Mouse (Mus musculus): ENCODE measurements at regions not wholly inside any gene's neighbourhood (a gene's known extent, or its start where the extent isn't known, plus 50 kb on each side); places are given as distances from the start of the nearest gene placed in this dataset.

DNA sequence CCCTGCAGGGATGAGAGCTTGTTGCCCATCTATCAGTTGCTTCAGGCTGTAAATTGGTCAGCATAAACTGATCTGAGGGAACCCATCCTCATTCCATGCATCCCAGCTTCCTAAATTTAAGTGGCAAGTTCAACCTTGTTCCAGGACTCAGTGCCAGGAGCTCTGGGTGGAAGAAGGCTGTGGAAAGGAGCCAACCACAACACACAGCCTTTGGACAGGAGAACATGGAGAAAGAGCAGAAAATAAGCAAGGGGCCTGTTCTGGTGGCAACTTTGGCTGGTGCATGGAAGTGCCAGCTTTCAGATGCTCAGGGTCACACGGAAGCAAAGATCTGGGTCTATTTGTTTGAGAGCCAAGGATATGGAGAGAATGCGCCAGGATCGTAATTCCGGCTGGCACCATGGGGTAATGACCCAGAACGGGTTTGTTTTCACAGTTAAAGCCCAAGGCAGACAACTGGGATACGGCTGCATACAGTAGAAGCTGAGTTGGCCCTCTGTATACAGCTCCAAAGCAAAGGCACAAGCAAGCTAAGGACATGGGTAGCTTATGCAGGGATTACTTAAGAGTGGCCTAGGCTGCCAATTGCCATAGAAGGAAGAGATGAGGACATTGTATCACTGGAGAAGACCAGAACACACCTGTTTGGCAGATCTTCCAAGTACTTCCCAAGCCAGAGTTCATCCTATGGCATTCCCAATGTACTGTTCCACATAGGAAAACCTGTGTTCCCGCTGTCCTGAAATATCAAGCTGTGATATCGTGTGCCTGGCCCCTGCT, 364.2 kb upstream of the Mgmt start:
- H3K4me3 ChIP-seq: no peak overlapping the region
- H3K79me2 ChIP-seq (ENCODE audit: control insufficient read depth, insufficient read depth): no peaks in the 10 kb centered on the region
- TF ChIP-seq MYOD1 (IDR thresholded peaks at IDR 0.05; ENCODE audit: control insufficient read depth in 1 of 3, insufficient read length in 2 of 3, low read depth in 2 of 3): no peak
- TF ChIP-seq POLR2A (IDR thresholded peaks at IDR 0.05; ENCODE audit: insufficient read length, low read depth): no peak
- no peak for TF ChIP-seq USF1 (IDR thresholded peaks at IDR 0.05; ENCODE audit: low read depth)
- no peak for TF ChIP-seq E2F4 (IDR thresholded peaks at IDR 0.05; ENCODE audit: insufficient read depth)
- no peak for TF ChIP-seq MYOG (IDR thresholded peaks at IDR 0.05; ENCODE audit: control insufficient read depth in 1 of 3, insufficient read depth in 1 of 3, insufficient read length in 2 of 3, low read depth in 2 of 3)
- no peak for TF ChIP-seq POLR2AphosphoS2 (IDR thresholded peaks at IDR 0.05; ENCODE audit: insufficient read length, low read depth)
- no peak for TF ChIP-seq TCF12 (IDR thresholded peaks at IDR 0.05; ENCODE audit: insufficient read depth, poor library complexity, severe bottlenecking)
- TF ChIP-seq MAX (IDR thresholded peaks at IDR 0.05; ENCODE audit: low read depth): no peak
- no peak for TF ChIP-seq REST (IDR thresholded peaks at IDR 0.05; ENCODE audit: insufficient read depth, insufficient read length)
- TF ChIP-seq SRF (IDR thresholded peaks at IDR 0.05; ENCODE audit: control insufficient read depth, insufficient read length, low read depth): no peak
- TF ChIP-seq TCF3 (IDR thresholded peaks at IDR 0.05; ENCODE audit: insufficient read length, low read depth): no peak
- TF ChIP-seq CEBPB (IDR thresholded peaks at IDR 0.05; ENCODE audit: insufficient read depth, poor library complexity, severe bottlenecking): no peak
- H3K27me3 ChIP-seq (ENCODE audit: control insufficient read depth, insufficient read depth, insufficient read length): no peaks in the 10 kb centered on the region
- H3ac ChIP-seq (ENCODE audit: control insufficient read depth, insufficient read length): no peak overlapping the region
- H3K4me2 ChIP-seq (ENCODE audit: low read depth): no peak overlapping the region
- no peaks in the 10 kb centered on the region for H3K36me3 ChIP-seq (ENCODE audit: control insufficient read depth, insufficient read depth)

DNA sequence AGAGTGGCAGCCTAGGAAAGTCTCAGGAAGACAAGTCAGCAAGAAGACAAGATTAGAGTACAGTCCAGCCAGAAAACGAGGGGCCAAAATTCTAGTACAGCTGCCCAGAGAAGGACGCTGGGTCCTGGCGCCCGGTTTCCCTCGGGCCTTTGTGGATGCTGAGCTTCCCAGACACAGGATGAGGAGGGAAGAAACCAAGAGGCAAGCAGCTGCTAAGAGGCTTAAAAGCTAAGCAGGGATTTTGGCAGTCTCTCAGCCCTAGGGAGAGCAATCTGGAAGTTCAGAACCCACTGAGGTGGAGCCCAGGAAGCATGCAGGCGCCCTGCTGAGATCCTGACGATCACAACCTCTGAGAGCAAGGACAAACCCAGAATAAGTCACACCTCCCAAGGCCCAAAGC, 363.1 kb upstream of the Mgmt start:
- Histone ChIP-seq H3K79me2 (ENCODE audit: control insufficient read depth, insufficient read depth) (no peaks in the 10 kb centered on the region), H3ac (ENCODE audit: control insufficient read depth, insufficient read length) (no peak overlapping the region), H3K36me3 (ENCODE audit: control insufficient read depth, insufficient read depth) (no peaks in the 10 kb centered on the region), H3K27me3 (ENCODE audit: control insufficient read depth, insufficient read depth, insufficient read length) (no peaks in the 10 kb centered on the region), H3K4me2 (ENCODE audit: low read depth) (no peak overlapping the region), H3K4me3 (no peak overlapping the region)
- TF ChIP-seq REST (IDR thresholded peaks at IDR 0.05; ENCODE audit: insufficient read depth, insufficient read length): no peak
- no peak for TF ChIP-seq MAX (IDR thresholded peaks at IDR 0.05; ENCODE audit: low read depth)
- no peak for TF ChIP-seq POLR2A (IDR thresholded peaks at IDR 0.05; ENCODE audit: insufficient read length, low read depth)
- TF ChIP-seq TCF3 (IDR thresholded peaks at IDR 0.05; ENCODE audit: insufficient read length, low read depth): no peak
- no peak for TF ChIP-seq TCF12 (IDR thresholded peaks at IDR 0.05; ENCODE audit: insufficient read depth, poor library complexity, severe bottlenecking)
- no peak for TF ChIP-seq SRF (IDR thresholded peaks at IDR 0.05; ENCODE audit: control insufficient read depth, insufficient read length, low read depth)
- TF ChIP-seq CEBPB (IDR thresholded peaks at IDR 0.05; ENCODE audit: insufficient read depth, poor library complexity, severe bottlenecking): no peak
- TF ChIP-seq E2F4 (IDR thresholded peaks at IDR 0.05; ENCODE audit: insufficient read depth): no peak
- no peak for TF ChIP-seq USF1 (IDR thresholded peaks at IDR 0.05; ENCODE audit: low read depth)
- TF ChIP-seq MYOD1 (IDR thresholded peaks at IDR 0.05; ENCODE audit: control insufficient read depth in 1 of 3, insufficient read length in 2 of 3, low read depth in 2 of 3): no peak
- no peak for TF ChIP-seq MYOG (IDR thresholded peaks at IDR 0.05; ENCODE audit: control insufficient read depth in 1 of 3, insufficient read depth in 1 of 3, insufficient read length in 2 of 3, low read depth in 2 of 3)
- TF ChIP-seq POLR2AphosphoS2 (IDR thresholded peaks at IDR 0.05; ENCODE audit: insufficient read length, low read depth): no peak

GRCm38 (mm10) chr7:136541876-136542655, 352.3 kb upstream of the Mgmt start:
- TF ChIP-seq E2F4 (IDR thresholded peaks at IDR 0.05; ENCODE audit: insufficient read depth) (no peak), TCF12 (IDR thresholded peaks at IDR 0.05; ENCODE audit: insufficient read depth, poor library complexity, severe bottlenecking) (no peak), SRF (IDR thresholded peaks at IDR 0.05; ENCODE audit: control insufficient read depth, insufficient read length, low read depth) (no peak), USF1 (IDR thresholded peaks at IDR 0.05; ENCODE audit: low read depth) (no peak), CEBPB (IDR thresholded peaks at IDR 0.05; ENCODE audit: insufficient read depth, poor library complexity, severe bottlenecking) (no peak), MAX (IDR thresholded peaks at IDR 0.05; ENCODE audit: low read depth) (no peak), MYOD1 (IDR thresholded peaks at IDR 0.05; ENCODE audit: control insufficient read depth in 1 of 3, insufficient read length in 2 of 3, low read depth in 2 of 3) (no peak), POLR2AphosphoS2 (IDR thresholded peaks at IDR 0.05; ENCODE audit: insufficient read length, low read depth) (no peak), REST (IDR thresholded peaks at IDR 0.05; ENCODE audit: insufficient read depth, insufficient read length) (no peak), TCF3 (IDR thresholded peaks at IDR 0.05; ENCODE audit: insufficient read length, low read depth) (no peak), POLR2A (IDR thresholded peaks at IDR 0.05; ENCODE audit: insufficient read length, low read depth) (no peak), MYOG (IDR thresholded peaks at IDR 0.05; ENCODE audit: control insufficient read depth in 1 of 3, insufficient read depth in 1 of 3, insufficient read length in 2 of 3, low read depth in 2 of 3) (no peak)
- Histone ChIP-seq H3K4me3 (no peak overlapping the region), H3K79me2 (ENCODE audit: control insufficient read depth, insufficient read depth) (no peaks in the 10 kb centered on the region), H3K36me3 (ENCODE audit: control insufficient read depth, insufficient read depth) (no peaks in the 10 kb centered on the region), H3K27me3 (ENCODE audit: control insufficient read depth, insufficient read depth, insufficient read length) (no peaks in the 10 kb centered on the region), H3ac (ENCODE audit: control insufficient read depth, insufficient read length) (no peak overlapping the region), H3K4me2 (ENCODE audit: low read depth) (no peak overlapping the region)

- no peak for TF ChIP-seq TCF3 (IDR thresholded peaks at IDR 0.05; ENCODE audit: insufficient read length, low read depth)
- TF ChIP-seq MYOD1 (IDR thresholded peaks at IDR 0.05; ENCODE audit: control insufficient read depth in 1 of 3, insufficient read length in 2 of 3, low read depth in 2 of 3): no peak
- TF ChIP-seq MAX (IDR thresholded peaks at IDR 0.05; ENCODE audit: low read depth): no peak
- TF ChIP-seq E2F4 (IDR thresholded peaks at IDR 0.05; ENCODE audit: insufficient read depth): no peak
- TF ChIP-seq POLR2AphosphoS2 (IDR thresholded peaks at IDR 0.05; ENCODE audit: insufficient read length, low read depth): no peak
- no peak for TF ChIP-seq POLR2A (IDR thresholded peaks at IDR 0.05; ENCODE audit: insufficient read length, low read depth)
- TF ChIP-seq USF1 (IDR thresholded peaks at IDR 0.05; ENCODE audit: low read depth): no peak
- TF ChIP-seq REST (IDR thresholded peaks at IDR 0.05; ENCODE audit: insufficient read depth, insufficient read length): no peak
- TF ChIP-seq MYOG (IDR thresholded peaks at IDR 0.05; ENCODE audit: control insufficient read depth in 1 of 3, insufficient read depth in 1 of 3, insufficient read length in 2 of 3, low read depth in 2 of 3): no peak
- TF ChIP-seq SRF (IDR thresholded peaks at IDR 0.05; ENCODE audit: control insufficient read depth, insufficient read length, low read depth): no peak
- no peak for TF ChIP-seq TCF12 (IDR thresholded peaks at IDR 0.05; ENCODE audit: insufficient read depth, poor library complexity, severe bottlenecking)
- no peak for TF ChIP-seq CEBPB (IDR thresholded peaks at IDR 0.05; ENCODE audit: insufficient read depth, poor library complexity, severe bottlenecking)
- Histone ChIP-seq H3ac (ENCODE audit: control insufficient read depth, insufficient read length) (no peak overlapping the region), H3K4me2 (ENCODE audit: low read depth) (no peak overlapping the region), H3K27me3 (ENCODE audit: control insufficient read depth, insufficient read depth, insufficient read length) (no peaks in the 10 kb centered on the region), H3K36me3 (ENCODE audit: control insufficient read depth, insufficient read depth) (no peaks in the 10 kb centered on the region), H3K79me2 (ENCODE audit: control insufficient read depth, insufficient read depth) (no peaks in the 10 kb centered on the region), H3K4me3 (no peak overlapping the region)
Observed at GRCm38 (mm10) chr7:136542896-136543295, 351.5 kb upstream of the Mgmt start.

Data from myocyte (in vitro differentiated cells).